Mouse (Mus musculus): ENCODE measurements around the gene Mob2. TPM values are rescaled to one million over a fixed set of nuclear protein-coding genes. Genes with fewer than 3 reads are reported as not detected.

Mob2 gene
- total RNA-seq, 2 experiments from 2014 or later: 33.4 to 33.6 TPM

DNA sequence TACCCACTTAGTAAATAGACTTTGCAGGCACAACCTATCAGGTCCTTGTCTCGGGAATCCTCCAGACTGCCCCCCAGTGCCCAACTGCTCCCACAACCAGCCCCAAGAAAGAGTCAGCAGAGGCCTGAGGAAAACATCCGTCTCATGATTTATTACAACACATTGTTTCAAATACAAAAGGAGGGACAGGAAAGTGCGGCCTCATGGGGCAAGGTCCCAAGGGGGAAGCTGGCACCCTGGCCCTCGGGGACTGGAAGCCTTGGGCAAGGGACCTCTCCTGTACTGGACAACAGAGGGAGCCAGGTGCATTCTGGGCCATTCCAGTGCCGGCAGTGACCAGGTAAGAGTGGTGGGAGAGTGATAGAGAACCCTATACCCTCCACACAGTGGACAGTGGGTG is 18.5 kb upstream of the Mob2 start:
- no peak for DNase-seq

- DNase-seq: no peak
Measured at GRCm38 (mm10) chr7:142077138-142077537, 16.3 kb upstream of the Mob2 start.

DNA sequence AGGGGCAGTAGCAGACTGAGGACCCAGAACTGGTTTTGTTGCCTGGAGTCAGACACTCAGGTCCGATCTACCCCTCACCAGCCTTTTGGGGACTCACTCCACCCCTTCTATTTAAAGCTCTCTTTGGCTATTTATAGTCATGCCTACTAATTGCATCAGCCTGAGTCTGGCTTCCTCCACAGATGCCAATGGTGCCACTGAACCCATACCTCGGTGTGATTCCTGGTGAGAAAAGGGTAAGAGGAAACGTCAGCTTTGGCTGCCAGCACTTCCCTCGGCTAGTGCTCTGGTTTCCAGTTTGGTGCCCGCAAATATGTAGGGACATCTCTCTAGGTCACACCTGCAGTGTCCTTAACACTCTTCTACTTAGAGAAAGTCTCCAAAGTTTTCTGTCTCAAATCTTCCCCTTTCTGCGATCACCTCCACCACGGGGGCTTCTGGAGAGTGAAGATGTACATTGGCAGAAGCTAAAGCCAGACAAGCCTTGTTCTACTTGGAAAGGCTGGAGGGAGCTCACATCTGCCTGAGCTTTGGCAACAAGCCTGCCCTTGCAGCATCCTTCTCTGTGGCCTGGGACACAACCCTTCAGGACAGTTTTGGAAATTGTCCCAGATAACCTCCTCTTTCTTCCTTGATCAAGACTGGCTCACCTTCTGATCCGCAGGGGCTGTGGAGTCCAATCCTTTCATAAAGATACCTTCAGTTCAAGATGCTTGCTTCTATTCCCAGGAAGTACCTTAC is 13.5 kb upstream of the Mob2 start:
- DNase-seq: no peak

GRCm38 (mm10) chr7:142071717-142072116 is 10.9 kb upstream of the Mob2 start:
- DNase-seq: no peak

DNA sequence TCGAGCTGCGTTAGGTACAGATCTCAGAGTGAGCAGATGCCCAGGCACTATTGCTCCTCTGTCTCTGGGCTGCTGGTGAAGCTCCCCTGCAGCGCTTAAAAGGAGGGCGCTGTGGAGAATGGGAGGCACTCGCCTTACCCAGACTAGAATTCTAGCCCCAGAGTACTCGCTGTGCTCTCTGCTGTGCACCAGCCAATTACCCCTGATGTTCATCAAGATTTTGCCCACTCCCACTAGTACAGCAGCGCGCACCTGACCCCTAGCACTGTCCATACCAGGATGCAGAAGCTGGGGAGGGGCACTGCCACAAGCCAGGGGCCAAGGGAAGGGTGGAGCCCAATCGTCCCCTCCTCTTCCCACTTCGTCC is 10.3 kb upstream of the Mob2 start:
- no peak for DNase-seq

GRCm38 (mm10) chr7:142070458-142071211 is 9.8 kb upstream of the Mob2 start:
- DNase-seq: peak; percentile 87

DNA sequence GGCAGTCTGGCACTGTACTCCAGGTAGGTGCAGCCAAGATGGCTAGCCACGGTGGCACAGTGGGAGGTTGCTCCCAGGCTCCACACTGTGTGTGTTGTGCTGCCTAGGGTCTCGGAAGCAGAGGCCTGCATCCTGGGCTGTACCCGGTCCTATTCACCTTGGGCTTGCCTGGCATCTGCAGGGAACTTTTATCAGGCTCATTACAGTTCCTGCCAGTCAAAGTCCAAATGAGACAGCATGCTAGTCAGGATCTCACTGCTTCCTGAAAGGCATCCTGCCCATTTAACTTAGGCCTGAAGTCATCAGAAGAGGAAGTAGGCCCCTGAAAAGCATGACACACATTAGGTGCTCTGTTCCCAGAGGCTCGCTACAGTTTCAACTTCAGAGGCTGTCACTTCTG is 7.6 kb upstream of the Mob2 start:
- DNase-seq: no peak

GRCm38 (mm10) chr7:142060185-142060930 is 507 bp downstream of the Mob2 start:
- no peak for DNase-seq

DNA sequence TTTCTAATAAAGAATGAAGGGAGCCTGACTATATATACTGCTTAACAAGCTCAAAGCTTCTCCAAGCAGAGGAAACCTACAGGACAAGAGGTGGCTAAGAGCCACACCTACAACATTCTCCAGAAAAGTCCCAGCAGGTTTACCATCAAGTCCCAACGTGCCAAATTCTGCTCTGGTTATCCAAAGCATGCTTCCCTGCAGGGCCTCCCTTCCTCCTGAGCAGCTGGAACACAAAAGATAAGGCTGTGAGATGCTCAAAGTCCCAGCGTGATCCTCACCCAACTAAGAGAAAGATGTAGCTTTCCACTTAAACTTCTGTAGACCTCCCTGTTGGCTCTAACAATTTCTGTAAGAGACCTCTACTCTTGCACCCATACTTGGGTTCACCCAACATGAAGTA is 1.8 kb downstream of the Mob2 start:
- no peak for DNase-seq

DNA sequence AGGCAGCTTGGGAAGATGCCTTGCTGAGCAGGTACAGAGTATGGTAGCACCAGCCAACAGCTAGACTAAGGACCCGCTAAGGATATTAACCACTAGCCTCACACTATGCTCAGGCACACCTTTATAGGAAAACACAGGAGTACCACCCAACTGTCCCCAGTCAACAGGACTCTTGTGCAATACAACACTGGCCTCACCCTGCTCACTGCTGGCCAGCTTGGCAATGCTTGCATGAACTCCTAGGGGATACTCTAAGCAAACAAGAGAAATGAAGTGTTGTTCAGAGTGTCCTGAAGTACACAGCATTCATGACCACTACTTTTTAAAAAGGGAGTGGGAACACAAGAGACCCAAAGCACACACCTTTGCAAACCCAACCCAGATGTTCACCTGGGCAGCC is 3.7 kb downstream of the Mob2 start:
- no peak for DNase-seq

- no peak for DNase-seq
Measured at GRCm38 (mm10) chr7:142056601-142057061, 4.2 kb downstream of the Mob2 start.

GRCm38 (mm10) chr7:142055431-142055830 is 5.4 kb downstream of the Mob2 start:
- DNase-seq: no peak

DNA sequence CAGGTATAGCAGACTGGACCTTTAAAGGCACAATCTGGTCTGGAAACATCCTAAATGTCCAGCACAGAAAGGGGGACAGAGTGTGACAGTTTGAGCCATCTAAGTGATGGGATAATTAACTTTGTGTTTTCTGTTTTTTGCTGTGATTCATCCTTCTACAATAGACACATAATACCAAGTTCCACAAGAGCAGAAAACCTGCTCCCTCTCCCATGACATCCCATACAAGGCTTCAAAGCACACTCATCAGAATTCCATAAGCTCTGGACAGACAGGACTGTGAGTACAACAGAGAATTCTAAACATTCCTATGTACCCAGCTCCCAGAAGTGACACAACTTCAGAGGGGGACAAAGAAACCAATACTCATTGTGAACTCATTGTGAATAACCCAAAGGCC is 10.3 kb downstream of the Mob2 start:
- no peak for DNase-seq

- no peak for DNase-seq
Measured at GRCm38 (mm10) chr7:142045932-142046331, 14.9 kb downstream of the Mob2 start.

DNA sequence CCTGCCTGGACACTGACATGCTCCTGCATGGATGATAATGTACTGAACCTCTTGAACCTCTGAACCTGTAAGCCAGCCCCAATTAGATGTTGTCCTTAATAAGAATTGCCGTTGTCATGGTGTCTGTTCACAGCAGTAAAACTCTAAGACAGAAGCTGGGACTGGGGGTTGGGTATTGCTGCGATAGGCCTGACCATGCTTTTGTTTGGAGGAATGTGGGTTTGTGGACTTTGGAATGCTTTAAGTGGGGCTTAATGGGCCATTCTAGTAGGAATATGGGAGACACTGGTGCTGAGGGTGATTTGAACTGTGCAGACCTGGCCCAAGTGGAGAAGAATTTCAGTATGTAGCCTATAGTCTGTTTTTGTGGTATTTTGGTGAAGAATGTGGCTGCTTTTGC is 15.5 kb downstream of the Mob2 start:
- DNase-seq: no peak

- DNase-seq: peak; percentile 24
Measured at GRCm38 (mm10) chr7:142040756-142041155, 20.1 kb downstream of the Mob2 start.

DNA sequence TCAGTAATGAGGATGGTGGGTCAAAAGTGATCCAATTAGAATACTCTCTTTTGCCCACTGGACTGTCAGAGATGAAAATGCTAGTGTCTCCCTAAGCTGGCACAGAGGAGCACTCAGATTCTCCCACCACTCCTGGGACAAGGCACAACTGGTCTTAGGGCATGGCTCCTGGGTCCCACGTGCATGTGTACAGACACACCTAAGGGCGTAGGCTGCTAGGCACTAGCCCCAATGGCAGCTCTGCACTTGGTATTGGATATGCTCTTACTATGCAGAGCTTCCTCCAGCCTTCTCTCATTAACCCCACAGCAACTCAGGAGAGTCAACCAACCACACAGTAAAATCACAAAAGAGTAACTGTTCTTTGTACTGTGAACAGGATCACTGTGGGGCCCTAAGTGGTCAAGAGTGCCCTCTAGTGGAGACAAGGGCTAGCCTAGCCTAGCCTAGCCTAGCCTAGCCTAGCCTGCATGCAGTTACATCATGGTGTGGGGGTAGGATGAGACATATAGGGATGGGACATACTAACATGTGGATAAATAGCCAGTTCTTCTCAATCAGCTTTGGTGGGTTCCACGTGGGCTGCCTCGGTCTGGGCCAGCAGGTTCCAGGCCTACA is 23.2 kb downstream of the Mob2 start:
- peak; percentile 56 for DNase-seq

- DNase-seq: no peak
Measured at GRCm38 (mm10) chr7:142035048-142035811, 25.6 kb downstream of the Mob2 start.

GRCm38 (mm10) chr7:142034198-142034597 is 26.7 kb downstream of the Mob2 start:
- DNase-seq: peak; percentile 75

DNA sequence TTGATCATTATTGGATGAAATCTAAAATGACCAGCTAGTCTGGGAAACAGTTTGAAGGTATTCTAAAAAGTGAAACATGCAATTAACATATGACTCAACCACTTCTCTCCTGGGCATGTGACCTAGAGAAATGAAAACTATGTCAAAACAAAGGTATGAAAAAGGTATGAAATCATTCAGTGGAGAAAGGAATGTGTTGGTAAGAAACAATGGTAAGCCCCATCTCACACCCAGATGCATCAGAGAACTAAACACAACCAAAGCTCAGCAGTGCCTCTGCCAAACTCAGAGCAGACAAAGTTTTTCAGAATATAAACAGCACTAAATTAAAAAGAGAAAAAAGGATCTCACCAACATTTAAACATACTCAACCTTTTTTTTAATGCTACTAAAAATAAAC is 30.8 kb downstream of the Mob2 start:
- DNase-seq: no peak

- DNase-seq: no peak
Measured at GRCm38 (mm10) chr7:142025926-142026325, 34.9 kb downstream of the Mob2 start.

DNA sequence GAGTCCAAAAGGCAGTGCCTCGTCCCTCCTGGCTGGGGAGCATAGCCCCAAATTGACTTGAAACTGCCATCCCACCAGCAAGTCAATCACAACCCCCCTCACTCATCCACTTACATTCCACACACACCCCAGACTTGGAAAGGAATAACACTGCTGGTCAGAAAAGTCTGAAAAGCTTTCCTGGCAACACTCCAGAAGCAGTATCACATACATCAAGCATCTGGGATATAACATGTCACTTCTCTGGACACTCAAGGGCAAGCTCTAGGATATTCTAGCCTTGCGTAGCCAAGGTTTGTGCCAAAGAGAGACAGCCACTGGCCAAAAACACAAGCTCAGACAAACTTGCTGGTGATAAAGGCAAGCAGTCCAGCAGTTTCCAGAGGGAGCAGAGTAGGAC is 35.7 kb downstream of the Mob2 start:
- no peak for DNase-seq

Measured in heart, postnatal 4 days (tissue).